Mouse (Mus musculus) cerebellum, adult 8-10 months (tissue): ENCODE results near the gene Ankrd63.

ENCODE experiments used
- DNase-seq: peaks from one replicate; pipeline ENCODE4 v3.0.0; 2022

Ankrd63 gene

GRCm38 (mm10) chr2:118687791-118688190, 16.0 kb downstream of the Ankrd63 start:
- no peak for DNase-seq

GRCm38 (mm10) chr2:118686693-118687092, 17.1 kb downstream of the Ankrd63 start:
- DNase-seq, result no peak

DNA sequence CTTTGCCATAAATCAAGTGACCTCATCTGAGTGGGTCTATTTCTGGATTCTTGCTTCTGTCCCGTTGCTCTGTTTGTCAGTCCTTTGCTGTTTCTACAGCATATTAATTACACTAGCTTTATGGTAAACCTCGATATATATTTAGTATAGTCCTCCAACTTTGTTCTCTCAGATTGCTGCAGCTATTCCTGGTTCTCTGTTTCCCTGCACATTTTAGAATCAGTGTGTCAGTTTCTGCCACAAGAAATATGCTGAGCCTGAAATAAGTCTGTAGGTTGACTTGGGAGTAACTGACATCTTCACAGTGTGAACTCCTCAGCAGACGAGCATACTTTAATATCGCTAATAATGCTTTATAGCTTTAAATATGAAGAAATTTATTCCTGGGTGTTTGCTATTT, 18.7 kb downstream of the Ankrd63 start:
- DNase-seq, result no peak

DNA sequence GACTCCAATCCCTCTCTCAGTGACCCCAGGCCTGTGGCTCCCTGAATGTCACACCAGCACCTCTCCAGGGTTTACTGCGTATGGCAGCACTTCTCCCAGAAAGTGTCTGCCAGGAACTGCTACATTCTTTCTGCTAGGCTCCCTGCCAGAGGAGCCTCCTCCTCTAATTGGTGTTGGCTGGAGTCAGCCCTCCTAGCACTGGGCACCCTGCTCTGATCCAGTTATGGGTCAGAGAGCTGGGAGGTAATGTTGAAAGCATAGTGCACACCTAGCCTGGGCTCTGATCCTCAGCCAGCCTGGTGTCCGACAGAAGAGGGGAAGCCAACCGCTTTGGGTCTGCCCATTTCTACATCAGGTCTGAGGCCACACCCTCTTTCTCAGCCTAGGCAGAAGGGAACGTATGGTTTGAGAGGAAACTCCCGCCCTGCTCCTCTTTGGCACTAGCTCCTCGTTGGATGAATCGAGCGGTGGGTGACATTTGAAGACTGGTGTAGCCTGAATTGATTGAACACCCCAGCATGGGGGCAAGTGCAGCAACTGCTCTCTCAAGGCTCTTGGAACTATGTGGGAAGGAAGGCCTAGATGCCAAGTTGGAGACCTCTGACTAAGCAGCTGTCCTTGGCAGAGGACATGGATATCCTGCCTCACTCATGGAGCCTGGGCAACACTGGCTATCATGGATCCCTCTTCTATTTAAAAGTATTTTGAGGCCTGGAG, 21.1 kb downstream of the Ankrd63 start:
- DNase-seq, result no peak

DNA sequence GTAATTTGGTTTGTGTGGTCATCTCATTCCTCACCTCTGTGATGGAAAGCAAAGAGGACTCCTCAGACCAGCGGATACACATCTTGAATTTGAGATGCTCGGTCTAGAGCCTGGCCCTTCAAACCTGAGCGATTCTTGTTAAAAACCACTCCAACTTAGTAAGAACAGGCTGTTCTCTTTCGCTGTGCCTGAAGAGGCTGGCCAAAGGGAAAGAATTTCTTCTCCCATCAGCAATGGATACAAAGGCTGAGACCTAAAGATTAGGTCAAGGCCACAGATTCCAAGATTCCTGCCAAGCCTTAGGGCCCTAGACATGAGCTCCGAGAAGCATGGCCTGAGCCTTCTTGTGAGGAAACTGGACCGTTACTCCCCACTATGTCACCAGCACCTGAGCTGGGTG, 22.8 kb downstream of the Ankrd63 start:
- no peak for DNase-seq

DNA sequence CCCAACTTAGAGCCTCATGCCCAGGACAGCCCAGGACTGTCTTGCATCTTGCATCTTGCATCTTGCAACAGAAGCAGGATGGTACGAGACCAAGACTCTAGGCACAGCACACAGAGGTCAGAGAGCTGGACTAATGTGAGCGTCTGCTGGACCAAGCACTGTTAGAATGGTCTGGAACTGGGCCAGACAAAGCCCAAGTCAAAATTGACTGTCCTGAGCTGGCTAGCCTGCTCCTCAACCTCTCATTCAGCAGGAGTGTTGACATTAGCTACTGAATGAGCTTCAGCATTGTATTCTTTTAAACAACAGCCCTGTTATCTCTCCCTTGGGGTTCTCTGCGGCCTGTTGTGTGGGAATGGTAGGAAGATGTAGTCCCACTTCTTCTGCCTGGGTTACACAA, 24.2 kb downstream of the Ankrd63 start:
- no peak for DNase-seq

DNA sequence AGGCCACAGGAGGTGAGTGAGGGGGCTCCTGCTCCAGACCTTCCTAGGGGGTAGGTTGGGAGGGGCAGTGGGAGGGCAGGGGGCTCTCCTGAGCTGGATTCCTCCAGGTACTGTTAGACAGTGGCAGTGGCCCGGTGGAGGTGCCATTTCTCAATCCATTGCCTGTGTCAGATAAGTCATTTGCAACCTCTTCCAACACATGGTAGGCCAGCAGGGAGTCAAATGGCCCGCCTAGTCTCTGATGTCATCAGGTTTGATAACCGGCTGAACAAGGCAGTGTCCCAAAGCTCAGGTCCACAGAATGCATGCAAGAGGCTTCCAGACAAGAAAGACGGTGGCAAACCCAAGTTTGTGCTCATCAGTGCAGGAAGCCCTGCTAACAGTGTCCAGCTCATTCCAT, 25.9 kb downstream of the Ankrd63 start:
- peak; percentile 48 for DNase-seq

- peak; percentile 16 for DNase-seq
These were observed 26.7 kb downstream of the Ankrd63 start for GRCm38 (mm10) chr2:118676839-118677741.

DNA sequence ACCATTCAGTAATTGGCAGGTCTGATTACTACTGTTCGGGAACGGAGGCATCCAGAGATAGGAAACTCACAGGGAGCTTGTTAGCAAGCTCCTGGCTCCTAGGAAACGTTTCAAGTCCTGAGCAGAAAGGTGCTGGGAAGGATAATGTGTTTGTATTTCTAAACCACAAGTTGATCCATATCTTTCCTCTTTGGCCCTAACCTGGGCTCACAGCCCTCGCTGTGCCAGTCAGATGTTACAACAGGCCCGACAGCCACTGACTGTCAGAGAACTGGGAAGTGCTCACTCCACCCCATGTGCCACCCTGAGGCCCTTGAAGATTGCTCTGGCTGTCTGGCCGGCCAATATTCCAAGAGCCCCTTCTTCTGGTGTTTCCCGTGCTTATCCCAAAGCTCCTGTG, 29.3 kb downstream of the Ankrd63 start:
- DNase-seq, result no peak

- no peak for DNase-seq
These were observed 29.9 kb downstream of the Ankrd63 start for GRCm38 (mm10) chr2:118673686-118674465.

- DNase-seq, result no peak
These were observed 32.0 kb downstream of the Ankrd63 start for GRCm38 (mm10) chr2:118671728-118672127.

DNA sequence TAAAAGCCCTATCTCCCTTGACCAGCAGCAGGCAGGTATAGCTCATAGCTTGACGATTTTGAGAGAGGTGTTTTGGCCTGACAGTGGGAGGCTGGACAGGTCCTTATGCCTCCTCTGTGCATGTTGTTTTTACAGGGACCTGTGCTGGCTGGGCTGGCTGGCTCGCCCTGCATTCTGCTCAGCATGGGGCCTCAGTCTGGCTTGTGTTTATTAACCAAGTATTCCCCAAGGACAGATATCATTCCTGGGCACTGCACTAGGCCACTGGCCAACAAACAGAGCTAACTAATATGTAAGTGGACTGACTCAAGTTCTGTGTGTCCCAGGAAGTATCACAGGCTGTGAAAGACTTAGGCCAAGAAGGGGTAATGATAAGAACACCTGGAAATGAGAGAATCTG, 34.0 kb downstream of the Ankrd63 start:
- DNase-seq, result no peak

GRCm38 (mm10) chr2:118669245-118669644, 34.5 kb downstream of the Ankrd63 start:
- DNase-seq, result no peak

DNA sequence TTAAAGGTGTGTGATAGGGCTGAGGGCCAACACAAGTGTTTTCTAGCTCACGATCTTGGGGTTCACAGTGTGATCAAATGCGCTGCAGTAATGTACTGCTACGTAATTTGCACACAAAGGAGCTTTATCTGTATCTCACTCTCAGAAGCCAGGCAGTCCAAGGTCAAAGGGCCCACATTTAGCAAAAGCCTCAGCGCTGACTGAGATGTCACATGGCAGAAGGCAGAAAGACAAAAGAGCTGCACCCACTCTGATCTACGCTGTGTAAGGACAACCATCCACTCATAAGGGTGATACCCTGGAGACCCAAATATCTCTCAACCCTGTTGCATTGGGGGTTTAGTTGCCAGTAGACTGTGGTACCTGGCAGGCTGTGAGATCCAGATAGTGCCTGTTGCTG, 36.6 kb downstream of the Ankrd63 start:
- DNase-seq, result no peak

DNA sequence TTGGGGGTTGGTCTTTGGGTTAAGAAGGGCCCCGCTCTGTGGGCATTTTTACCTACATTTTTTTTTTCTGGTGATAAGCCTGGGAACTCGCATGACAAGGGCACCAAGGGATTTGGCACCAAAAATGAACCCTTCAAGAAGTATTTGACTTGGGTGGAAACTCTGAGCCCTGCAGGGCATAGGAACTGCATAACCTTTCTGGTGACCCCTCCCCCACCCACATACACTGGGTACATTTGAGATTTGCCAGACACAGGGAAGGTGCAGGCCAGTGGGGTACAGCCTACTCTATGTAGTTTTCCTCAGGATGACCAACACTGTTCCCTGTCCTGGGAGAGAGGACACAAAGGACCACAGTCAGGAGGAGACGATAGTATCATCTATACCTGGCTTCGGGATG, 38.1 kb downstream of the Ankrd63 start:
- no peak for DNase-seq

DNA sequence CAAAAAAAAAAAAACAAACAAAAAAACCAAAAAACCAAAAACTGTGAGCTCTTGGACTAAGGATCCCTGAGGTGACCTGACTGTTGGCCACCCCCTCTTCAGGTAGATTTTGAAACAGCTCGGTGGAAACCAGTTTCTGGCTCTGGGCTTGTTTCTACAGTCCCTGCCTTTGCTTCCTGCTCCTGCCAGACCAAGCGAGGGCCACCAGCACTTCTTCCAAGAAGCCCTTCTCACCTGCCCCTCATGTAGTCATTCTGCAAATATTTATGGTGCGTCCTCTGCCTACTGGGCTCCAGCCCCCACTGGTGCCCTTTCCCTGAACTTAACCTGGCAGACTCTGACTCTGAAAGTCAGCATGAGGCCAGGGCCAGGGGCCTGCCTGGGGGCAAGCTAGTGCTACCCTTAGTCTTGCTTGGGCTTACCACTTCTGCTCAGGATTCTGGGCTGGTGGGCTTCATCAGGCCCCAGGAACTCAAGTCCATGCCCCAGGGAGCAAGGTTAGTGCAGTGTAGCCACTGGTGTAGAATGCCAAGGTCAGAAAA, 38.7 kb downstream of the Ankrd63 start:
- no peak for DNase-seq

GRCm38 (mm10) chr2:118663804-118664766, 39.7 kb downstream of the Ankrd63 start:
- no peak for DNase-seq

- DNase-seq, result peak; percentile 10
These were observed 40.6 kb downstream of the Ankrd63 start, which contains the start of gene Pak6 for GRCm38 (mm10) chr2:118662902-118663803. TSS of gene Pak6 (plus strand) at chr2:118663303.

DNA sequence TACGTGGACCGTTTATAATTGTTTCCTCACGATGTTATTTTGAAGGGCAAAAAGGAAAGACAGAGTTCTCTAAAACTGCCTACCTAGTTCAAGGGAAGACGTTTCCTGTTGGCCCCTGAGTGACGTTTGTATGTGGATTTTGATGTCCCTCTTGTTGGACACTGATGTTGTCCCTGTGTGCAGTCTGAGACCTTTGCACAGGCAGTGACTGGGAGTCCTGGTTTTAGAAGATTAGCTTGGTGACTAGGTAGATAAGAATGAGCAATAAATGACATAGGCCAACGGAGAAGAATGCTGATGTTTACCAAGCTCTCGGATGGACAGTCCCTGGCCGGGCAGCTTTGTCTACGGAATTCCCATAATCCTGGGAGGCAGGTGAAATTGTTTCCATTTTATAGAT, 41.9 kb downstream of the Ankrd63 start:
- DNase-seq, result no peak

DNA sequence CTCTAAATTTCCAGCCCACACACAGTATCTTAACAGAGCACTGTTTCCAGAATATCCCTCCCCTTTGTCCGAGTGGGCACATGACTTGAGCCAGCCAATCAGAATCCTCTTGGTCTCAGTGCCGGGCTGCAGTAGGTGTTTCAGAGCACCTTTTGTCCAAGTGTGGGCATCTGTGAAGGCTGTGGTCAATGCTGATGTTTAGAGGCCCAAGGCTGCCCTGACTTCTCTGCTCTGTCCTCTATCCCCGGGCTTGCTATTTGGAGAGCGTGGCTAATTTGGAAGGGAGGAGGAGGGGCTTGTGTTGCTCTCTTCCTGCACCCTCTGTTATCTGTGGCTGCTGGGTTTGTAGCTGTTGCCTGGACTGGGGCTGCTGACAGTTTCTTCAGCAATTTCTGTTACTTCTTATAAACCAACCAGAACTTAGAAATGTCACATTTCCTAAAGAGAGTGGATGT, 43.7 kb downstream of the Ankrd63 start:
- peak; percentile 27 for DNase-seq

- DNase-seq, result no peak
These were observed 44.3 kb downstream of the Ankrd63 start for GRCm38 (mm10) chr2:118659493-118659892.
